Mouse (Mus musculus) embryonic facial prominence, embryonic 14.5 days (tissue): ENCODE data around the gene Svs3a. TPM values are rescaled to one million over a fixed set of nuclear protein-coding genes. Genes with fewer than 3 reads are reported as not detected.

Source experiments
- polyA plus RNA-seq: library from polyadenylated mRNA; unstranded; fragments of >200 nt; fragmentation: Nextera tagmentation; extraction: Ambion mirVana; gene quantifications from 2 replicates; pipeline ENCODE4 v1.2.1, GENCODE M21; 2014

The Svs3a gene
- polyA plus RNA-seq, 1 experiment from 2014 or later: not detected

Other genes starting within 250 kb of the Svs3a start
- gene Stk4, start 218.9 kb upstream of the Svs3a start, polyA plus RNA-seq: 22.3 and 24.4 TPM in 2 replicates
- 53.4 and 55.8 TPM in 2 replicates for gene Tomm34, start 218.1 kb upstream of the Svs3a start, polyA plus RNA-seq
- gene Kcns1, start 118.2 kb upstream of the Svs3a start, polyA plus RNA-seq: 0.85 and 1.2 TPM in 2 replicates
- gene Wfdc5, start 106.5 kb upstream of the Svs3a start, polyA plus RNA-seq: 0.48 and 0.96 TPM in 2 replicates
- 0.28 TPM in 1 of 2 replicates, not detected in the other for gene Wfdc12, start 98.7 kb upstream of the Svs3a start, polyA plus RNA-seq
- gene Wfdc15a, start 89.1 kb upstream of the Svs3a start, polyA plus RNA-seq: not detected in 2 replicates
- 0.39 TPM in 1 of 2 replicates, not detected in the other for gene Wfdc15b, start 67.6 kb upstream of the Svs3a start, polyA plus RNA-seq
- not detected in 2 replicates for gene Svs2, start 50.8 kb upstream of the Svs3a start, polyA plus RNA-seq
- not detected in 2 replicates for gene Svs3b, start 32.6 kb upstream of the Svs3a start, polyA plus RNA-seq
- not detected in 2 replicates for gene Svs4, start 10.8 kb upstream of the Svs3a start, polyA plus RNA-seq
- not detected in 2 replicates for gene Svs6, start 27.5 kb downstream of the Svs3a start, polyA plus RNA-seq
- not detected in 2 replicates for gene Svs5, start 43.5 kb downstream of the Svs3a start, polyA plus RNA-seq
- gene Slpi, start 99.8 kb downstream of the Svs3a start, polyA plus RNA-seq: 1.3 and 2.1 TPM in 2 replicates
- 0.42 and 0.52 TPM in 2 replicates for gene Rbpjl, start 113.9 kb downstream of the Svs3a start, polyA plus RNA-seq
- gene Matn4, start 115.9 kb downstream of the Svs3a start, polyA plus RNA-seq: 15.6 and 20.6 TPM in 2 replicates
- 57.1 and 58.4 TPM in 2 replicates for gene Sdc4, start 154.6 kb downstream of the Svs3a start, polyA plus RNA-seq
- 63.3 and 68.3 TPM in 2 replicates for gene Sys1, start 167.7 kb downstream of the Svs3a start, polyA plus RNA-seq
- 12.5 and 14.7 TPM in 2 replicates for gene Gm20458, start 171.7 kb downstream of the Svs3a start, polyA plus RNA-seq
- gene Trp53tg5, start 184.5 kb downstream of the Svs3a start, polyA plus RNA-seq: not detected in 2 replicates
- gene Dbndd2, start 196.8 kb downstream of the Svs3a start, polyA plus RNA-seq: 4.1 and 10.5 TPM in 2 replicates
- gene Pigt, start 208.3 kb downstream of the Svs3a start, polyA plus RNA-seq: 72.9 and 76.9 TPM in 2 replicates